Mouse (Mus musculus) lung, postnatal 25 days (tissue): ENCODE measurements around the gene Klhl32.
A peak's percentile ranks its signal among the peaks of the same experiment; 100 is the strongest.

Experiments used
- DNase-seq: peaks from one replicate; pipeline ENCODE4 v3.0.0; 2022; ENCODE audit warnings: low spot score

The Klhl32 gene

DNA sequence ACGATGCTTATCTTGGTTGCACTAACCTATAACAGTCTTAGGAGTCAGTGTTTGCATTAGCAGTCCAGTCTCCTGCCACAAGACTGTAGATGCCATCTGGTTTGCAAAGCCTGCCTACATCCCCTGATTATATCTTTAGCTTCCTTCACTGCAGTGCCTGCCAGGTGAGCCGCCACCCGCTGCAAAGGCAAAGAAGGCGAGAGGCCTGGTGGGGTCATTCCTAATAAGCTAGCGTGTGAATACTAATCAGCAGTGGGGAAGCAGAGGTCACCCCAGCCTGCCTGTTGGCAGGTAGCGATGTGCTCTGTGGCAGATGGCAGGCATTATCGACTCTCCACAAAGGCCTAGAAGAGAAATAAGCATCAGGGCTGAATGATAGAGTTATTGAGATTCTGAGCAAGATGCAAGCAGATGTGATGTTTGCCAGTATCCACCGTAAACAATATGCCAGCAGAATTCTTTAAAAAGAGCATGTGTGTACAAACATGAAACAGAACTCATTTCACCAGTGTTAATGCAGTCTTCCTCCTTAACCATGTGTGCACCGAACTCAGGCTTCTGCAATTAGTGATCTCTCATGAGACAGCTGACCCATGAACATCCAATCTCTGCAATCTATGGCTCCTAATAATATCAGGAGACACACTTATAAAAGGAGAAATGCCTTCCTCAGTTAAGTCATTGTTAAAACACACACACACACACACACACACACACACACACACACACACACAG, 219.6 kb downstream of the Klhl32 start:
- no peak for DNase-seq

DNA sequence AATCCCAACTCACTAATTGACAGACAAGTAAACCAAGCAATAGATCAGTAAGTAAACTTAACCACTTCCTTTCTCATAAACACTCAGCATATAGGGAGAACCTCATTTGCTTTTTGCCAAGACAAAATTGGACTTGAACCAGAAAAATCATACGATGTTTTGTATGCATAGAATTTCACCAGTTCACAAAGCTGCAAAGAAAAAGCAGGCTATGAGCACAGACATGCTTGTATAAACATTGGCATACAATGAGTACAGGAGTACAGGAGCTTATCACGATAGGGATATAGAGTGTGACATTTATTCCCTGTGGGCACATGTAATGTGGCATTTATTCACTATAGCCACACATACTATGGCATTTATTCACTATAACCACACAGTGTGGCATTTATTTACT, 220.5 kb downstream of the Klhl32 start:
- no peak for DNase-seq

DNA sequence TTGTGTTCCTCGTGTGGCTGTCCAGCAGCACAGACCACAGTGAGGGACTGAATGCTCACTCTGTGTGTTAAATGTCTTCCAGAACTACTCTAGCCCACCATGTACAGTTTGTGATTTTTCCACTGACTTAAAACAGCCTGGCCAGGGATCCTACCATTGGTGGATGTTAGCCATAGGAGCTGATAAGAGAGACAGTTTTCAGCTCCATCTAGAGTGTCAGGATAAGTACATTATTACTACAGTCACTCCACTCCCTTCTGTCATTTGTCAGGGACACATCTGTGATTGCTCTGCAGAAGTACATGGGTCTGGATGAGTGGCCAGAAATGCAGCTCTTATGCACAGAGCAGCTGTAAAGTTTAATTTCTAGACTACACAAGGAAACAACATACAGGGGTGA, 223.1 kb downstream of the Klhl32 start:
- no peak for DNase-seq

DNA sequence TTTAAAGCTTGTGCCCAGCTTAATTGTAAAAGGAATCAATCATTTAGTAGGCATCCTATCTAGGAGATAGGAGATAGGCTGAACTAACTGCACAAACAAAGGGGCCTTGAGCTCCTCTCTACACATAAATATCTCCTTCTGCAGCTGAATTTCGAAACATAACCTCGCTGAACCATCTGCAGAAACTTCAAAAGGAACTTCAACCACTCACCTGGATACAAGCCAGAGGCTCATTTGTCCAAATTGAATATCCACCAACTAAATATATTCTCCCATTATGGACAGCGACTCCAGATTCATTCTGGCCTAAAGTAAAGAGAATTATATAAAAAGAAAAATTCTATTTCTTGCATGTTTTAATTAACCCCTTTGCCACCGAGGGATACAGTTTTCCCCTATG, 224.2 kb downstream of the Klhl32 start:
- no peak for DNase-seq

DNA sequence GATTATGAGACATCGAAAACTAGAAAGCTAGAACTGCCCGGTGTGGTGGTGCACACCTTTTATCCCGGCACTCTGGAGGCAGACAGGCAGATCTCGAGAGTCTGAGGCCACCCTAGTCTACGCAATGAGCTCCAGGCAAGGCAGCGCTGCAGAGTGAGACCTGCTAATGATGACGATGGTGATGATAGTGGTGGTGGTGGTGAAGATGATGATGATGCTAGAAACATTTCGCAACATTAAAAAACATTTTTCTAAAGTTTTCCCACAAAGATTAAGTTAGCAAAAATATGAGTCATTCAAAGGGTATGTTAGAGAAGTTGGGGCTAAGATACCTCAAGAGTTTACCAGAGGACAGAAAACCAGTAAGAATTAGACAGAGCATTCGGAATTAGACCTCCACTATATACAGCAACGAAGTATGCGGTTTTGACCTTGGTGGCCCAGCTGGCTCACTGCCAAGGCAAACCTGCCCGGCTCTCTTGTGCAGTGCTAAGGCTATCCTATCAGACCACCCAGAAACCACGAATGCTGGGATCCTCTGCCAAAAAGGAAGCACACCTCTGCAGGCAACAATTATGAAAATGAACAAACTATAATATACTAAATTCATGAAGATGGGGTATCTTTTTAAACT, 224.9 kb downstream of the Klhl32 start:
- no peak for DNase-seq

DNA sequence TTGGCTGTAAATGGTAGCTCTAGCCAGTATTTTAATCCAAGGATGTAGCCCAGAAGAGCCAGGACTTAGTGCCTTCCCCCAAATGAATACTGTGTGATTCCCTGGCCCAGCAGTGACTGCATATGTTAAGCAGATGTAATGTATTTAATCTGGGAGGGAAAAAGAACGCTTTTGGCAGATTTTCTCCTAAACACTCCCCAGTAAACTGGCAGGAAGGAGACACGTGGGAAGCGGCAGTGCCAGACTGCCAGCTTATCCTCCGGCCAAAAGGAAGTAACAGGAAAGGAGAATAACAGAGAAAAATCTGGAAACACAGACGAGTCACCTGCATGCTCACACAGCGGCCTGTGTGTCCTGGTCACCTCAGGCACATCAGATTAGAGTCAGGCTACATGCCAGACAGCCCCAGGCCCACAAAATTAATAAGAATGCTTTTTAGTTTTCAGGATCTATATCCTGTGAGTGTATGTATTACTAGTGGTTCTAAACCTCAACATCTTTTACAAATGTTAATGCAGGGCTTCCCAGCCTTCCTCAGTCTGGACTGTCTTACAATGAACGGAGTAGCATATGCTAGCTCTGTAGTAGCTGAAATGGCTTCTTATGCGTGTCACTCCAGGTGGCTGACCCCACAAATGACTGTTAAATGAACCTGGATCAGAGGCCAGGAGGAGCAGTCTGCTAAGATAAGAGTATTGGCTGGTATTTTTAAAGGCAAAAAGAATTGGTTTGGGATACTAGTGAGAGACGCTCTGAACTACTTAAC, 229.3 kb downstream of the Klhl32 start:
- DNase-seq = no peak

DNA sequence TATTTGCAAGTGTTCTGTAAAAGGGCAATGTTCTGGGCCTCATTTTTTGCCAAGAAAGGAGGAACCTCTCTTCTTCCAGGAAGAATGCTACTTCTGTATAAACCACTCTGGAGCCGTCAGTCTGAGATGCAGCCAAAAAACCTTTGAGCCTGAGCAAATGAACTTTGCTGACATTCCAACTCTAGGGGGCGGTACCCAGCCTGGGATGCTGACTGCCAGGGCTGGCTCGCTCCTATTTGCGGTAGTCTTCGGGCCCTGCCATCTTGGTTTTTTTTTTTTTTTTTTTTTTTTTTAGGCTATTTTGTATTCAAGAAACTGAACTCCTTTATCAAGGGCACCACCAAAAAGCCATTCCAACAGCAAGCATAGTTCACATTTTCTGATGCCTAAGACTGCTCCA, 230.5 kb downstream of the Klhl32 start:
- peak; percentile 5 for DNase-seq

DNA sequence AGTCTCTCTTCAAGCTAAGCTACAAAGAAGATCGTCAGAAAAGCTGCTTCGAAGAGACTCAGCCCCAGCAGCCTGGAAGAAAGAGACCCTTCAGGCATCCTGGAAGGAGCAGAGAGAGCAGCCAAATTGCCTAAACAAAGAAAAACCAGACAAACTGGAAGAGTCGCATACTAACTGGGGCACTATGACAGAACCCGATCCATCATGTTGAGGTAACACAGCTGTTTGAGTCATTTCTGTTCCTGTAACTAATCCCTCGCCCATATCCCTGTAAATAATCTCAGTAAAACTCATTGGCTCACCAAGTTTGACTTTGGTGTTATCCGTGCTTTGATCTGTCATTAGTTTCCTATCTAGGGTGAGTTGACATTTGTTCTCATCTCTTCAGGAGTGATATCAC, 230.9 kb downstream of the Klhl32 start:
- DNase-seq = peak; percentile 5

DNA sequence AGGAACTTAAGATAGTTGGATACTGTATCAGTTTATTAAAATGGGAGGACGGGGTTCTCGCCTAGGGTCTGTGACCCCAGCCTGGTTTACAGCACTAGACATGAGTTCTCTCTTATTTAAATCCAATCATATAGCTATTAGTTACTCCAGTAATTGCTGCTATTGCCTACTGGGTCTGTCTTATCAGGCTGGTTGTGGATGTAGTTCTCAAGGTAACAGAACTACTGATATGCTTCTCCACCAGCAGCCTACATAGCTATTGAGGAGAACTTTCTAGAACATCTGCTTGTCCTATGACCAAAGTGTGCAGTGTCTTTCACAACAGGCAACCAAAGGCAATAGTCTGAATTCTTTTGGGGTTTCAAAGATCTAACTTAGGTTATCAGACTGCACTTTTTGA, 241.4 kb downstream of the Klhl32 start:
- DNase-seq = no peak

DNA sequence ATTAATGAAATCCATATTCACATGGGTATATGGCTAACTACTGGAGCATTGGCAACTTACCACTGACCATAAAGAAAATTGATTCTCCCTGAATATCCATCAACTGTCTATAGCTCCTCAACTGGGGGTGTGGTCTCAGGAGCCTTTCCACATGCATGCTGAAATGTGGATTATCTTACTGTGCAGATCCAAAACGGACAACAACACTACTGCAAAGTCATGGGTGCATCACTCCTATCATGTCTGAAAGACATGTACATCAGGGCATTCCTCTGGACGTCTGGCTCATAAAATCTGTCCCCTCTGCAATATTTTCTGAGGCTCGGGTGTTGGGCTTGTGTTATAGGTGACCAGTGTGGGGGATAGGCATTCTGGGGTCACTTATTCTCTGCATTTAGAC, 241.8 kb downstream of the Klhl32 start:
- no peak for DNase-seq

DNA sequence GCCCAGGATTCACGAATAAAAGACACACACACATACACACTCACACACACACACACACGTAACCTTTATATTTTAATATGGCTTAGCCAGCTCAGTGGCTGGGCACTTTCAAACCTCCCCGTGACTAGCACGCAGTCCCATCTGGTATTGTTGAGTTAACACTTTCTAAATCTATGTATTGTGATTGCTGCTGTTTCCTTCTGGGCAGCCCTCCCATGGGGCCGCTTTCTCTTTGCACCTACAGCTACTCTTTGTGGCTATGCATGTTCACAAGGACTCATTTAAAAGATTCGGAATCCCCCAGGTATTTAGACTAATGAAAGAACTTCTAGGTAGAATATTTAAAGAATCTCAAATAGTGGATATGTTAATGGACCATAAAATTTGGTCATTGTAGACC, 249.2 kb downstream of the Klhl32 start:
- DNase-seq = no peak

DNA sequence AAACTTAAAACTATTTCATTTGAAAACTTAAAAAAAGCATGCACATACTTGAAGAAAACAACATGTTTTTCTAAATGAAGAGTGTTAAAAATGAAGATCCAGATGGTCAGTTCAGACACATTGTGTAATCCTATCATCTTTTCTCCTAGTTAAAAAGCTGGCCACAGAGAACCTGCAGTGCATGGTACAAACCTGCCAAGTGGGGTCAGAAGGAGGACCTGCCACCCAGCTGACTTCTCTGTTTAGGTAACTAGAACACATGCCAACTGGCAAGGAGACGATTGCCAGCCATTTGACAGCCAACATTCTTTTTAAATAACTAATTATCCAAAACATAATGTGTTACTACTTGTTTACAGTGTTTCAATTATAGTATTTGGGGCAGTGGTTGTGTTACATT, 252.3 kb downstream of the Klhl32 start:
- DNase-seq = no peak

DNA sequence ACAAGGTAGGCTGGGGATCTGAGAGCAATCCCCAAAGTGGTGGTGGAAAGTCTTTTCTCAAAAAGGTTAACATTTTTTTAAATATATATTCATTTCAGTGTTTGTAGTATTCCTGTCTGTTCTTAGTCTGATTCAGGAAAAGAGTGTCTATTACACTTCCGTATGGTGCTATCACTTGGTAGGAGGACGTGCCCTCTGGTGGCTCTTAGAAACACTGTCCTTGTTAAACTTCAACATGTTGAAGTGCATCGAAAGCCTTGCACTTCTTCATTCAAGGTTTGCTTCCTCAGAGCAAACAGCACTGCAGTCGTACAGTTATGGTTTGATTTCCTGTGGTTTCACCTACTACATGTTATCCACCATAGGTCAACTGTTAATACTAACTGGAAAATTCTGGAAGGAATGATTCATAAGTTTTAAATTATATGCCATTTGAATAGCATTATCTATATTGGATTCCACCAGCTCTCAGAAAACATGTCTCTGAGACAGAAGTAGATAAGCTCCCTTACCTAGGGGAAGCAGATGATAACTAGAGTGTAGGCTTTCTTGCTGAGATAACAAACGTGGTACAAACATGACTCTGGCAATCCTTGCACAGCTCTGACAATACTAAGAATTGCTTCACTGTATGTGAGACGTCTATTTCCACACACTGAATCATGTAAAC, 253.8 kb downstream of the Klhl32 start:
- DNase-seq = no peak

DNA sequence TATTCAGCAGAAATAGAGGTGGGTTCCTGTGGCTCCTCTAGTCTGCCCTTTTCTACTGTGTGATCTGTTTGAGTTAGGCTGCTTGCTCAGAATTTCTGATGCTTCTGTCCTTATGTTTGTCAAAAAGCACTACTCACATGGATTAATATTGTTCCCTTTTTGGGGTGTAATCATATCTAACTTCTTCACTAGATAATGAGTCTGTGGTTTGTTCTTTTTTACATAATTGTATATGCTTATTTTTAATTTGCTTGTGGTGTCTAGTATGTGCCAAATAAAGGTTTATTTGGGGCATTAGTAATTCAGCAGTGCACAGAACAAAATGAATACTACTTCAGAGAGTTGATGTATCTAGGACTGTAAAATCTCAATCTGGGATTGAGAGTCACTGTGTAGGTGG, 256.1 kb downstream of the Klhl32 start:
- DNase-seq = no peak

DNA sequence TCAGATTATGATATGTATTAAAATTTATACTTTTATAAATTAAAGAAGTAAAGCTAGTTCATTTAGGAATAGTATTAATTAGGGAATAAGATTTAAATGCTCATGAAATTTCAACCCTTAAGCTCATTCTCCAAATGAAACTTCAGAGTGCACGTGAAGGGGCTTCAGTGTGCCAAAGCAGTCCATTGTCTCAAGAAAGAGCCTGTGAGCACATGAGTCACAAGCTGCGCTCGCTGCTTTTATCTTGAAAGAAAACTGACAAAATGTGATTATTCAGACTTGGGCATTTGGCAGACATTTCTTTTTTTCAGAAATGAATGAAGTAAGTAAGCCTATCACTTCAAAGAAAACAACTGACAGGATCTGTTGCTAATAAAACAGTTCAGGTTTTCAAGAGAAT, 266.9 kb downstream of the Klhl32 start:
- no peak for DNase-seq

DNA sequence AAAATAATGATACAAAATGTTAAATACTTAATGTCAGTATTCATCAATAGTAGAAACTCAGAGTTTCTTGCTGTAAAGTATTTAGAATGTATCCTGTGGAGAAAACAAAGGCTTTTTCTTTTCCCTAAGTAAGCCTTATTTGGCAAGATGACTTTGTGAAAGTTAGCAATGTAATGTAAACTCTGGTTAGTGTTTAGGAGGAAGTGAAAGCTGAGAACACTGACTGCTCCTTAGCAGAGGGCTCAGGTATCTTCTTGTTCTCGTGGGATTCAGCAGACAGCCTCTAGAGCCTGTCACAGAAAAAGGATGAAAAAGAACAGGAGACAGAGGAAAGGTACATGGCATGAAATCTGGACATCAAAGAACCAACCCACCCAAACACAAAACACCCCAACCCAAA, 268.6 kb downstream of the Klhl32 start:
- DNase-seq = no peak

DNA sequence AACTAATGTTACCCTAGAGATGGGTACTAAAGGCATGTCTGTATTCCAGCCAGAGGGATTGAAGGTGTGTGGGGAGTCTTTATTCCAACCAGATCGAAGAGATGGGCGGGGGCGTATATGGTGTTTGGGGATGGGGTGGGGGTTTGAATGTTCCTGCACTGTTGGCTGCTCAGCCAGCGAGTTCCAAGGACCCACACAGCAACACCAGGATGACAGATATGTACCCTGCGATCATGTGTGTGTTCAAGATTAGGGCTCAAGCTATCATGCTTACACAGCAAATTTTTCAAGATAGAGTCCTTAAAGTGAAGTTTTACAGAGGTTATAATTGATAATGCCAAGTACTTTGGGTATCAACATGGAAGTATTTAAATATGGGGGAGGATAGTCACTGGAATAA, 273.3 kb downstream of the Klhl32 start:
- DNase-seq = no peak

DNA sequence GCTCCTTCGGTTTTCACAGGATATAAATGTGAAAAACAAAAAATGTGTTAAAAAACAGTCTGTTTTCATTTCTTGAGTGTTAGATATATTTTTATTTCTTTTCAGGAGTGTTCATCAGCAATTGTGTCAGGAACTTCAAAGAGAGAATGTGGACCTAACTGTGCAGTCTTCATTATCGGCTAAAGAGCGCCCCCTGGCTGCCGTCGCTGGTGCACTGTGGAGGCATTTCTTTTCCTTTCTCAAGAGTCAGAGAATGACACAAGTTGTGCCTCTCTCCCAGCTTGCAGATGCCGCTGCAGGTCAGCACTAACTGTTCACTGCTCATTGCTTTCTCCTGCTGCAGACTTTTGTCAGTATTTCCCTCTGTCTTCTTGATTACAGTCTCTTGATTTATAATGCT, 276.6 kb downstream of the Klhl32 start:
- peak; percentile 56 for DNase-seq

DNA sequence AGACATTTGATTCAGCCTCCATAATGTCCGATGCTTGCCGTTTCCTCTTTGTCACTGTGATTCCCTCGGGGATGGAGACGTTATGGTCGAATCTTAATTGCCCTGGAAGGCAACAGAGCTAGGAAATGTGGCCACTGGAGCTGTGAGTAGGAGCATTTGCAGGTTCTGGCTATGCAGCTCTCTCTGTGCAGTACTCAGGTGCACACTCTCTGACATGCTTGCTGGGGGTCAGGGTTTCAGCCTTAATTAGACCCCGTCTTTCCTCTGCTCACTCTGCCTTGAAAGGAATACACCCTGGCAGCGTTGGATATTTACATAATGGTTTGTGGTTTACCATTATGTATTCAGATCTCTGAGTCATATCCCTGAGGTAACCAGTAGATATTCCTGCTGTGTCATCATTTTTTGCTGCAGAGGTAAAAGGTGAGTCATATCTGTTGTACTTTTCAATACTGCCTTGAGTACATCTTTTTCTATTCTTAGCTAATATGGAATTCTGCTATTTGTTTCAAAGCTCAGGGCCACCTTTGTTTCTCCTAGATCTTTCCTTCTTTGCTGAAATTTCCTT, 281.9 kb downstream of the Klhl32 start:
- no peak for DNase-seq

DNA sequence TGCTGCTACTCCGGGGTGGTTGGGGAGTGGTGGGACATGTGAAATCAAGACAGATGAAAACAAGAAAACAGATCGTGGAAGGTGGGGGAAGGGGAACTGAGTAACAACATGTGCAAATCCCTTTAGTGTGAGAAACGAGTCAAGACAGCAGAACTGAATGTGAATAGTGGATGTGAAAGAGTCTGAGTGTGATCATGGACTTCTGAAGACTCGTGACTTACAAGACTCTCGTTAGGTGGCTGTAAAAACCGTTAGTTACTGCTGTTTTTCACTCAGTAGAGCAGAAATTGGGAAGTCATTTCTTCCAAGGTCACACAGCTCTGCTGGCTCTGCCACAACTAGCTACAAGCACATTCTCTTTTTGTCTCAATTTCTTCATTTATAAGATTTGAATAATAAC, 282.9 kb downstream of the Klhl32 start:
- DNase-seq = no peak
